Mouse (Mus musculus): Measurements from ENCODE around the gene Spef1. TPM values are rescaled to one million over a fixed set of nuclear protein-coding genes. Genes with fewer than 3 reads are reported as not detected.
A peak's percentile ranks its signal among the peaks of the same experiment; 100 is the strongest.

Gene Spef1
- total and polyA plus RNA-seq, 3 experiments: 0.75 to 5.6 (median 1.4) TPM

DNA sequence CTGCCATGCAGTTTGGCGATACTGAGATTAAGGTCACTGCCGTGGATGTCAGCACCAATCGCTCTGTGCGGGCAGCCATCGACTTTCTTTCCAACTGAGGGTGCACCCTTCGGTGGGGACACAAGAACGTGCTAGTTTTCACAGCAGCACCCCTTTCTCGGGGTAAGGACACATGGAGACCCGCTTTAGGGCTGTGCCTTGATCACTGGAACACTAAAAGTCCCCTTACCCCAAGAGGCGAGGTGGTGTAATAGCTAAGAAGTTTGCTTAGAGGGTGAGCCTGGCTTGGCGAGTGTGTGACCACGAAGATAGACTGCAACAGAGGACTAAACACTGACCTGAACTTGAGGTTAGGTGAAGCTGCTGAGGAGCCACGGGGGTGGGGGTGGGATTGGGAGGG, 42.0 kb downstream of the Spef1 start:
- peaks cover 5% of the 10 kb centered on the region; the same call in 1 of the 2 replicates for H3K9me3 ChIP-seq (replicated peaks)
- no peaks in the 10 kb centered on the region for H3K27me3 ChIP-seq (ENCODE audit: insufficient read depth, low read length)
- DNase-seq (ENCODE audit: low spot score) (no peak), ATAC-seq (ENCODE audit: extremely low read depth, insufficient number of reproducible peaks, low FRiP score, poor library complexity, severe bottlenecking) (no peak)
- H3K4me3 ChIP-seq (ENCODE audit: low read depth, low read length): no peak overlapping the region
- TF ChIP-seq CTCF (IDR thresholded peaks at IDR 0.05; ENCODE audit: low read depth, low read length) (no peak), POLR2AphosphoS5 (IDR thresholded peaks at IDR 0.05; ENCODE audit: insufficient replicate concordance, low read depth, low read length) (no peak), TAL1 (conservative IDR thresholded peaks at IDR 0.05; ENCODE audit: low read depth, low read length) (no peak), GATA1 (IDR thresholded peaks at IDR 0.05; ENCODE audit: borderline replicate concordance, low read length) (no peak), GATA2 (IDR thresholded peaks at IDR 0.05; ENCODE audit: borderline replicate concordance, low read depth, low read length) (no peak)
- peaks cover 34% of the 10 kb centered on the region for H3K4me1 ChIP-seq (ENCODE audit: insufficient read depth, low read depth, low read length)
- peaks cover 83% of the 10 kb centered on the region for H3K36me3 ChIP-seq (replicated peaks)

GRCm38 (mm10) chr2:131143007-131143780, 43.9 kb downstream of the Spef1 start:
- DNase-seq (ENCODE audit: low spot score): no peak
- Histone ChIP-seq H3K4me3 (ENCODE audit: low read depth, low read length) (no peak overlapping the region), H3K9me3 (replicated peaks) (peaks cover 5% of the 10 kb centered on the region; the same call in 1 of the 2 replicates), H3K36me3 (replicated peaks) (peaks cover 64% of the 10 kb centered on the region), H3K4me1 (ENCODE audit: insufficient read depth, low read depth, low read length) (peaks cover 34% of the 10 kb centered on the region), H3K27me3 (ENCODE audit: insufficient read depth, low read length) (no peaks in the 10 kb centered on the region)
- no peak for ATAC-seq (ENCODE audit: extremely low read depth, insufficient number of reproducible peaks, low FRiP score, poor library complexity, severe bottlenecking)
- no peak for TF ChIP-seq POLR2AphosphoS5 (IDR thresholded peaks at IDR 0.05; ENCODE audit: insufficient replicate concordance, low read depth, low read length)
- TF ChIP-seq GATA2 (IDR thresholded peaks at IDR 0.05; ENCODE audit: borderline replicate concordance, low read depth, low read length): no peak
- no peak for TF ChIP-seq GATA1 (IDR thresholded peaks at IDR 0.05; ENCODE audit: borderline replicate concordance, low read length)
- TF ChIP-seq TAL1 (conservative IDR thresholded peaks at IDR 0.05; ENCODE audit: low read depth, low read length): no peak
- TF ChIP-seq CTCF (IDR thresholded peaks at IDR 0.05; ENCODE audit: low read depth, low read length): no peak

- peak; percentile 86 for DNase-seq (ENCODE audit: low spot score)
- Histone ChIP-seq H3K4me3 (ENCODE audit: low read depth, low read length) (no peak overlapping the region), H3K9me3 (replicated peaks) (peaks cover 5% of the 10 kb centered on the region; the same call in 1 of the 2 replicates), H3K4me1 (ENCODE audit: insufficient read depth, low read depth, low read length) (peaks cover 34% of the 10 kb centered on the region), H3K36me3 (replicated peaks) (peaks cover 58% of the 10 kb centered on the region), H3K27me3 (ENCODE audit: insufficient read depth, low read length) (no peaks in the 10 kb centered on the region)
- peak; percentile 68 for ATAC-seq (ENCODE audit: extremely low read depth, insufficient number of reproducible peaks, low FRiP score, poor library complexity, severe bottlenecking)
- TF ChIP-seq POLR2AphosphoS5 (IDR thresholded peaks at IDR 0.05; ENCODE audit: insufficient replicate concordance, low read depth, low read length): no peak
- peak; percentile 89 for TF ChIP-seq CTCF (IDR thresholded peaks at IDR 0.05; ENCODE audit: low read depth, low read length)
Measured at GRCm38 (mm10) chr2:131142592-131142991, 44.5 kb downstream of the Spef1 start.

DNA sequence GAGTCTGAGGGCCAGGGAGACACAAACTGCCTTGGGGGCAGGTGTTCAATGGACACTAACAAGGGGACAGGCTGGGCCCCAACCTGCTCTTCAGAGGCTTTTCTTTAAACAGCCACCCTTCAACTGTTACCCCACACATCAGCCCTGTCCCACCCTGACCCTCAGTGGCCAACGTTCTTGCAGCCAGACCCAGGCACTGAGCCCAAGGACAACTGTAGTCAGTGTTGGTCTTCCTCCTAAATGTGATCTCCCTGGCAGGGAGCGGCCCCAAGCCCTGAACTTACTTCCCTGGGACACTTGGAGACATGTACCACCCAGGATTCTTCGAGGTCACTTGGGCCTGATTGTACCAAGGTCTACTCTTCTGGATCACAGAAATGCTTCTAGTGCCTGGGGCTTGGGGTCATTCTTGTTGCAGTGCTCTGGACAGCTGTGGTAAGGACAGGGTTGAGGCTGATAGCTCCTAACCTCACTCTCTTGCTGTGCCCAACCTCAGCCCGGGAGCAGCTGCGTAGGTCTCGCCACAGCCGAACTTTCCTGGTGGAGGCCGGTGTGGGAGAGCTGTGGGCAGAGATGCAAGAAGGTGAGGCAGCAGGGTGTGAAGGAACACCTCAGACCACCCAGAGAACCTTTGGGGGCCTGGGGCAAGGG, 45.6 kb downstream of the Spef1 start:
- Histone ChIP-seq H3K4me1 (ENCODE audit: insufficient read depth, low read depth, low read length) (peaks cover 38% of the 10 kb centered on the region), H3K36me3 (replicated peaks) (peaks cover 47% of the 10 kb centered on the region), H3K4me3 (ENCODE audit: low read depth, low read length) (no peak overlapping the region)

DNA sequence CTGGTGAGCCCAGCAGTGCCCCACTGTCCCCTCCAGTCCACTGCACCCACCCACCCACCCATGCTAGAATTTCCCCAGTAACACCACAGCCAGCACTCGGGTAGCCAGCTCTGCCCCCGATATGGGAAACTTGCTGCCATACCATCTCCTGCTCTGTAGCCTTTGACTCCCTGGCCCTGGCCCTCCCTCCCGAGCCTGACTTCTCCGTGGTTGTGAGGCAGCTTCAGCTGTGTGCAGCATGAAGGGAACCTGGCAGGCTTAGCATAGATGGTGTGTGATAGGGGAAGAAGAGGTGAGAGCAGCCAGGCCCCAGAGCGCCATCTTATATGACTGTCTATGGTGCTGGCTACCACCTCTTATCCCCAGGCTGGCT, 46.6 kb downstream of the Spef1 start:
- H3K4me3 ChIP-seq (ENCODE audit: low read depth, low read length): no peak overlapping the region
- TF ChIP-seq CTCF (IDR thresholded peaks at IDR 0.05; ENCODE audit: low read depth, low read length) (no peak), POLR2AphosphoS5 (IDR thresholded peaks at IDR 0.05; ENCODE audit: insufficient replicate concordance, low read depth, low read length) (no peak), GATA2 (IDR thresholded peaks at IDR 0.05; ENCODE audit: borderline replicate concordance, low read depth, low read length) (no peak), TAL1 (conservative IDR thresholded peaks at IDR 0.05; ENCODE audit: low read depth, low read length) (no peak), GATA1 (IDR thresholded peaks at IDR 0.05; ENCODE audit: borderline replicate concordance, low read length) (no peak)
- H3K9me3 ChIP-seq (replicated peaks): peaks cover 5% of the 10 kb centered on the region; the same call in 1 of the 2 replicates
- H3K36me3 ChIP-seq (replicated peaks): peaks cover 38% of the 10 kb centered on the region
- DNase-seq (ENCODE audit: low spot score) (no peak), ATAC-seq (ENCODE audit: extremely low read depth, insufficient number of reproducible peaks, low FRiP score, poor library complexity, severe bottlenecking) (no peak)
- H3K4me1 ChIP-seq (ENCODE audit: insufficient read depth, low read depth, low read length): peaks cover 46% of the 10 kb centered on the region
- no peaks in the 10 kb centered on the region for H3K27me3 ChIP-seq (ENCODE audit: insufficient read depth, low read length)

More for the DNA sequence above, 45.6 kb downstream of the Spef1 start:
- ATAC-seq (ENCODE audit: extremely low read depth, insufficient number of reproducible peaks, low FRiP score, poor library complexity, severe bottlenecking): no peak
- TF ChIP-seq GATA1 (IDR thresholded peaks at IDR 0.05; ENCODE audit: borderline replicate concordance, low read length) (no peak), GATA2 (IDR thresholded peaks at IDR 0.05; ENCODE audit: borderline replicate concordance, low read depth, low read length) (no peak), CTCF (IDR thresholded peaks at IDR 0.05; ENCODE audit: low read depth, low read length) (no peak), TAL1 (conservative IDR thresholded peaks at IDR 0.05; ENCODE audit: low read depth, low read length) (no peak), POLR2AphosphoS5 (IDR thresholded peaks at IDR 0.05; ENCODE audit: insufficient replicate concordance, low read depth, low read length) (no peak)
- peaks cover 5% of the 10 kb centered on the region; the same call in 1 of the 2 replicates for H3K9me3 ChIP-seq (replicated peaks)
- no peak for DNase-seq (ENCODE audit: low spot score)
- H3K27me3 ChIP-seq (ENCODE audit: insufficient read depth, low read length): no peaks in the 10 kb centered on the region

DNA sequence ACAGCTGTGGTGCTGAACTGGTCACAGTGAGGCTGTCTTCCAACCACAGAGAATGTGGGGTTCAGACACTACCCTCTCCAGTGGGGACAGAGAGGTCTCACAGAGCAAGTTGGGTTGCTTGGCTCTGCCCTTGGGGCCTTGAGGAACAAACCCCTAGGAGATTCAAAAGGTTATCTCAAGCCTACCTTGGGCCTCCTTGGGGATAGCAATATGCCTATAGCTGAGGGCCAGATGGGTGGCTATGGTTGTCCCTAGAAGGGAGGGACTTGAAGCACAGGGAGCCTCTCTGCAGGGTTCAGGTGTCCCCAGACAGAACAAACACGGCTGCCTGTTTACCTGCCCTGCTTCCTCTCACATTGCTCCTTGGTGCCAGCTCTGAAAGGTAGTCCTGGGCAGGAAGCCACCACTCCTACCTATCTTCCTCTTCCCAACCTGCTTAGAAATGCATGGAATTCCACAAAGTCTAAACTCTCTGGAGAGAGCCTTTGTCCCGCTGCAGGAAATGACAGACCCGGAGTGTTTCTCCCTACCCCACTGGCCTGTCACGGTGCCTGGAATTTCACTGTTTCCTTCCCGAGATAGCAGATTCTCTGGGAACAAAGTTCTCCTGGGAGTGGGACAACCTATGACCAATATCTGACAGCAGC, 47.1 kb downstream of the Spef1 start:
- Histone ChIP-seq H3K27me3 (ENCODE audit: insufficient read depth, low read length) (no peaks in the 10 kb centered on the region), H3K9me3 (replicated peaks) (peaks cover 5% of the 10 kb centered on the region; the same call in 1 of the 2 replicates), H3K4me3 (ENCODE audit: low read depth, low read length) (no peak overlapping the region), H3K36me3 (replicated peaks) (peaks cover 33% of the 10 kb centered on the region), H3K4me1 (ENCODE audit: insufficient read depth, low read depth, low read length) (peaks cover 51% of the 10 kb centered on the region)
- ATAC-seq (ENCODE audit: extremely low read depth, insufficient number of reproducible peaks, low FRiP score, poor library complexity, severe bottlenecking) (no peak), DNase-seq (ENCODE audit: low spot score) (no peak)
- no peak for TF ChIP-seq TAL1 (conservative IDR thresholded peaks at IDR 0.05; ENCODE audit: low read depth, low read length)
- no peak for TF ChIP-seq POLR2AphosphoS5 (IDR thresholded peaks at IDR 0.05; ENCODE audit: insufficient replicate concordance, low read depth, low read length)
- TF ChIP-seq GATA2 (IDR thresholded peaks at IDR 0.05; ENCODE audit: borderline replicate concordance, low read depth, low read length): no peak
- TF ChIP-seq CTCF (IDR thresholded peaks at IDR 0.05; ENCODE audit: low read depth, low read length): no peak
- no peak for TF ChIP-seq GATA1 (IDR thresholded peaks at IDR 0.05; ENCODE audit: borderline replicate concordance, low read length)

Measured in G1E (cell line).